Mouse (Mus musculus): ENCODE data around the gene 4930522L14Rik. TPM values are rescaled to one million over a fixed set of nuclear protein-coding genes. Genes with fewer than 3 reads are reported as not detected.

The 4930522L14Rik gene
- polyA plus RNA-seq, 1 experiment from 2014 or later: 7.9 TPM

Other genes starting within 250 kb of the 4930522L14Rik start
- 4.0 and 6.5 TPM in 2 replicates for gene Crlf2, start 192.9 kb downstream of the 4930522L14Rik start, polyA plus RNA-seq (2016; fragmentation: Nextera tagmentation; extraction: Ambion mirVana)
- 1.1 and 2.2 TPM in 2 replicates for gene 5430403G16Rik, start 60.8 kb downstream of the 4930522L14Rik start, polyA plus RNA-seq (2016; fragmentation: Nextera tagmentation; extraction: Ambion mirVana)
- gene Gm15446, start 171.5 kb upstream of the 4930522L14Rik start, polyA plus RNA-seq (2016; fragmentation: Nextera tagmentation; extraction: Ambion mirVana): 0.61 and 0.98 TPM in 2 replicates
- gene Zfp932, start 244.6 kb upstream of the 4930522L14Rik start, polyA plus RNA-seq (2016; fragmentation: Nextera tagmentation; extraction: Ambion mirVana): 18.0 and 21.0 TPM in 2 replicates

Data from hindbrain, embryonic 10.5 days (tissue).